15 mouse cellular contexts compared by ENCODE assay signal in the genomic region with DNA sequence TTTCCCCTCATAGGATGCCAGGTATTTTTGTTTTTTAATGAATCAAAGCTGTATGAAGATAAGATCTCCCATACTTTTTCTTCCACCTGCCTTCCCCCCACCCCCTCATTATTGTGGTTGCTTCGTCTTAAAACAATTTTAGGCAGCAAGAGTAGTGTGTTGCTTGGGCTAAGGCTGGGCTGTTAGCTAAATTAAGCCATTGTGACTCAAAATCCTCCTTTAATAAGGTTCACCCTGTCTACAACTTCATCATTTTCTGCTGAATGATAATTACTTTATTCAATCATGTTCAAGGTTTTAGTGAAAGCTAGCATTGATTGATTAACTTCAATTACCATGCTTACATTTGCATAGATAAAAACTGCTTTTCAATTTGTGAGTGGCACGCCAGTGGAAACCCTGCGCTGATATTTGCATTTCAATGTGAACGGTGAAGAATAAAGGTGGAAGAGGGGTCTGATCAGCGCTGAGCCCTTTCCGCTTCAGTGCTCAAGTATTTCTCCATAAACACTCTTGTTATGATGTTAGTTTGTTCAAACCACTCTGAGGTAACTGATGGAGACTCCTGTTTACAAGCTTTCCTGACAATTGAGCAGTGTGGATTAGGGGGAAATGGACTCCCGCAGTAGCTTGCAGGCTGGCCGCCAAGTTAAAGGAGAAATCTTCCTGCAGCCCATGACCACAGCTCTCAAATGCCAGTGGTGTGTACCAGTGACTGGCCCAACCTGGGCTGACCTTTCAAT.
A peak's percentile ranks its signal among the peaks of the same experiment; 100 is the strongest.
DNase-seq lines count a peak whose midpoint lies in the region; ATAC-seq and TF ChIP-seq lines count a peak whose summit lies in the region.
"Had no signal": no experiment of that assay in that cellular context is flagged by ENCODE, and none has a peak within 500 bp of the region (broad histone marks: within the 10 kb centered on the region; RNA-seq: fewer than 3 reads in every experiment).

No protein-coding gene starts in this region.

- H3K27me3 ChIP-seq in hindbrain, embryonic 12.5 days = no peaks in the 10 kb centered on the region
- no peaks in the 10 kb centered on the region for H3K27me3 ChIP-seq in midbrain, embryonic 14.5 days (ENCODE audit: control insufficient read depth, insufficient read depth, low read length)
- H3K27me3 ChIP-seq: kidney, embryonic 15.5 days; stomach, embryonic 15.5 days had no signal

- ATAC-seq in hindbrain, embryonic 12.5 days (ENCODE audit: low FRiP score) = peak; percentile 62
- no peak for ATAC-seq in midbrain, embryonic 14.5 days (ENCODE audit: low FRiP score, low TSS enrichment)

- intact Hi-C loops in gastrocnemius, adult 2 months (cut with DNase I) = no loop called here
- intact Hi-C loops in heart, postnatal 36 days (cut with DNase I) = loop anchor here (10.0 kb wide), 1 partner anchor 1264 kb away; no protein-coding TSS in a partner anchor

- TF ChIP-seq CTCF in gastrocnemius, adult 2 months (IDR thresholded peaks at IDR 0.05) = no peak

- H3K9ac ChIP-seq in hindbrain, embryonic 12.5 days = no peak overlapping the region
- H3K9ac ChIP-seq in midbrain, embryonic 14.5 days (replicated peaks; ENCODE audit: low read length) = no peak overlapping the region
- H3K9ac ChIP-seq: kidney, embryonic 15.5 days; stomach, embryonic 15.5 days had no signal

- peaks cover 21% of the 10 kb centered on the region for H3K4me1 ChIP-seq in hindbrain, embryonic 12.5 days
- H3K4me1 ChIP-seq in midbrain, embryonic 14.5 days (ENCODE audit: control insufficient read depth, insufficient read depth, low read length) = peaks cover 21% of the 10 kb centered on the region
- H3K4me1 ChIP-seq: kidney, embryonic 15.5 days; stomach, embryonic 15.5 days had no signal

- H3K9me3 ChIP-seq in hindbrain, embryonic 12.5 days (replicated peaks) = no peaks in the 10 kb centered on the region
- no peaks in the 10 kb centered on the region for H3K9me3 ChIP-seq in midbrain, embryonic 14.5 days (ENCODE audit: control insufficient read depth, low read length)
- H3K9me3 ChIP-seq: G1E; kidney, embryonic 15.5 days; stomach, embryonic 15.5 days had no signal

- WGBS in hindbrain, embryonic 12.5 days = 10% methylated on average over 8 of the region's 8 CpGs
- WGBS in midbrain, embryonic 14.5 days = 2% methylated on average over 8 of the region's 8 CpGs

- H3K27ac ChIP-seq in gastrocnemius, adult 2 months = no peak overlapping the region
- peak overlapping the region; percentile 40; the same call in 1 of the 2 replicates for H3K27ac ChIP-seq in hindbrain, embryonic 12.5 days
- no peak overlapping the region for H3K27ac ChIP-seq in midbrain, embryonic 14.5 days (replicated peaks; ENCODE audit: low read depth, low read length)
- H3K27ac ChIP-seq: kidney, embryonic 15.5 days; stomach, embryonic 15.5 days had no signal

- peak; percentile 40 for DNase-seq in gastrocnemius, adult 2 months
- DNase-seq in gastrocnemius, postnatal 10 days = no peak
- peak; percentile 14 for DNase-seq in embryo, embryonic 9.5 days (ENCODE audit: extremely low spot score)
- peak; percentile 59 for DNase-seq in midbrain, embryonic 14.5 days
- DNase-seq in thymus, postnatal 36 days = no peak
- no peak for DNase-seq in adrenal gland, postnatal 4 days (ENCODE audit: low spot score in 2 of 2)
- no peak for DNase-seq in heart, postnatal 36 days
- DNase-seq: cerebellum, adult 9-11 months; lung, adult 2 months; thymus, postnatal 4 days had no signal

- H3K4me3 ChIP-seq in gastrocnemius, adult 2 months = no peak overlapping the region
- no peak overlapping the region for H3K4me3 ChIP-seq in hindbrain, embryonic 12.5 days
- H3K4me3 ChIP-seq in midbrain, embryonic 14.5 days (replicated peaks; ENCODE audit: low read depth, low read length) = no peak overlapping the region
- H3K4me3 ChIP-seq: kidney, embryonic 15.5 days; stomach, embryonic 15.5 days had no signal

- no peaks in the 10 kb centered on the region for H3K36me3 ChIP-seq in hindbrain, embryonic 12.5 days
- no peaks in the 10 kb centered on the region for H3K36me3 ChIP-seq in midbrain, embryonic 14.5 days (ENCODE audit: control insufficient read depth, insufficient read depth, low read length)
- H3K36me3 ChIP-seq: kidney, embryonic 15.5 days; stomach, embryonic 15.5 days had no signal

- peak overlapping the region; percentile 19; the same call in 1 of the 2 replicates for H3K4me2 ChIP-seq in hindbrain, embryonic 12.5 days (replicated peaks)
- peak overlapping the region; percentile 31 for H3K4me2 ChIP-seq in midbrain, embryonic 14.5 days (ENCODE audit: low read length)
- H3K4me2 ChIP-seq: heart, embryonic 11.5 days; kidney, embryonic 15.5 days; stomach, embryonic 15.5 days had no signal

Comparison
In these comparisons a context has a peak if more than half of its experiments do, and no peak if none do; other contexts are left out.
1. DNase-seq: peak in gastrocnemius, adult 2 months (single experiment), embryo, embryonic 9.5 days (single experiment) and midbrain, embryonic 14.5 days (single experiment); none in gastrocnemius, postnatal 10 days (single experiment), thymus, postnatal 36 days (0 of 2), adrenal gland, postnatal 4 days (0 of 2) and heart, postnatal 36 days (0 of 2).